Mouse (Mus musculus) left cerebral cortex, adult 18-20 months (tissue): ENCODE data around the gene Nr2c1. TPM values are rescaled to one million over a fixed set of nuclear protein-coding genes. Genes with fewer than 3 reads are reported as not detected.

ENCODE experiments used
- DNase-seq, 2 experiments: peaks; one replicate each; pipeline ENCODE4 v3.0.0; 2021 to 2022; ENCODE audit warnings: low spot score in 2 of 2, mixed read lengths in 1 of 2
- long read RNA-seq, 2 experiments: library from polyadenylated mRNA; stranded (forward); transcript quantifications; one replicate each; pipeline ENCODE4 v2.0.0; 2021
- total RNA-seq, 2 experiments: library from RNA; stranded (reverse); gene quantifications; 2 replicates each; pipeline ENCODE4 v1.2.3; 2021

The Nr2c1 gene
- total RNA-seq = 1 to 10 TPM; 9.3 to 9.5 TPM
- long read RNA-seq, experiment 1, transcript Nr2c1-203 (14 exons, 3,732 nt) = major isoform, 6 of 10 reads
- long read RNA-seq, experiment 1, partial matches to known transcripts = 0 of 10 reads
- long read RNA-seq, experiment 1, other reads (novel, unspliced or antisense) = 4 of 10 reads
- long read RNA-seq, experiment 2, partial matches to known transcripts = 0 of 6 reads
- long read RNA-seq, experiment 2, other reads (novel, unspliced or antisense) = 3 of 6 reads

DNA sequence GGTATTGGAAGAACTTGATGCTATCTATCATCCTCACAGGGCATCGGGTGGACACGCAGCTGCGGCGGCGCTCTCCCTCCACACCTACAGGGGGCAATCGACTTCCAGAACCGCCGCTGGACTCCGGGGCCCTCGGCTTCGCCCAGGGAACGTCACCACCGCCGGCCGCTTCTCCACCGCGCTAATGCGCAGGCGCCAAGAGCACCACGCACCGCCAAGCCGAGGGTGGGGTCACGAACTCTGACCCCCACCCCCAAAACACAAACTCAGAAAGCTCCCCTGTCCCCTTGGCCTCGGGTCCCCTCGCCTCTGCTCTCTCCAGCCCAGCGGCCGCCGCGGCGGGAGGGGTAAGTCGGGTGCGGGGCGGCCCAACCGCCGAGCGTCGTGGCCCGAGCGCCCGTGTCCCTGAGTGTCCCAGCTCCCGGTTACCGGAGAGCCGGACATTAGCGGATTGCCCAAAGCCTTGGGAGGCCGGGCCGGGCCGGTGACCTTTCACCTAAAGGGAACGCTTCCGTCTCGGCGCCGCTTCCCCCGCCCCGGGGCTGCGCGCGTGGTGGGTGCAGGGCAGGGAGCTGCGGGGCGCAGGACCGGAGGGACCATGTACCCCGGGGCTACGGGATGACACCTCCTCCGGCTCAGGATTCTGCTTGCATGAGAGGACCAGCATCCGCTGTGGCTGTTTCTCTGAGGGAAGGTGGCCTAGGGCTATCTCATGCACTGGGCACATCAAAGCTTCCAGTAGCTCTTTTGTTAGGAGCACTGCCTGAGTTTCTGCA, at the start of gene Nr2c1:
Gene Nr2c1 (plus strand): TSS at position 268 of the 776 bp plus-strand sequence.
- peak; percentile 94 for DNase-seq

GRCm38 (mm10) chr10:94098100-94098499, 49.7 kb upstream of the Nr2c1 start:
- DNase-seq = no peak

- DNase-seq = no peak
These were observed 42.3 kb upstream of the Nr2c1 start for GRCm38 (mm10) chr10:94105498-94105897.

DNA sequence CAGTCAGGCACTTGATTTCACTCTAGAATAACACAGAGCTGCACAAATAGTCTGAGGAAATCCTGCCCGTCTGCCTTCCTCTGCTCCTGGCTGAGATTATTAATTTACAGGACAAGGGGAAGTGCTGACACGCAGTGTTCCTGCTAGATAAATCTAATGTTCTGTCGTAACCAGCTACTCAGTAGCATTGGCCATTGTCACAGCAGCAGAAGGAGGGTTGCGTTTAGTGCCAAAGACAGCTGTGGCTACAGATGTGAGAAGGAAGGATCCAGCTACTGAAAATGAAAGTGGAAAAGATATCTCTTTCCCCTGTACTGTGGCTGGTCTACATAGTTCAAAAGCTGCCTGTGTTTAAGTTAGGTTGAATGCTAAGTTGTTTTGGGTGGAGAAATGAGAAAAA, 40.7 kb upstream of the Nr2c1 start:
- no peak for DNase-seq

- DNase-seq = no peak
These were observed 40.2 kb upstream of the Nr2c1 start for GRCm38 (mm10) chr10:94107607-94108006.

DNA sequence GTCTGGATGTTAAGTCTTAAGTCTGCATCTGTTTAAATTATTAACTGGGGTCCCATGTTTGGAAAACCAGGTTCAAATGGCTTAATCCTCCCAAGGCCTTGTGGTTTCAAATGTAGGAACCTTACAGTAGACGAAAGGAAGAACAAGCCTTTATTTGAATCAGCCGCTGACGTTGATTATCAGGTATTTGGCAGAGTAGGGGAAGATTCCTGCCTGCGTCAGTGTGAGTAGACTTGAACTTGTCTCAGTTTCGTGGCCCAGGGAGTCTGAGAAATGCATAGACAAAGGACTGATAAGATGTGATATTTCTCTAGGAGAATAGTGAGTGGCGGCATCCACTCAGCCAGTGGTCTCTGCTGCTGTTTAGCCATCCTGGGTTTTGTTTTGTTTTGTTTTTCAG, 39.0 kb upstream of the Nr2c1 start:
- DNase-seq = no peak

GRCm38 (mm10) chr10:94110834-94111754, 36.7 kb upstream of the Nr2c1 start:
- DNase-seq = no peak

- DNase-seq = no peak
These were observed 35.6 kb upstream of the Nr2c1 start for GRCm38 (mm10) chr10:94112207-94112606.

GRCm38 (mm10) chr10:94115893-94116599, 31.8 kb upstream of the Nr2c1 start:
- DNase-seq = peak; percentile 80 to 84

- DNase-seq = no peak
These were observed 31.0 kb upstream of the Nr2c1 start for GRCm38 (mm10) chr10:94116781-94117340.

DNA sequence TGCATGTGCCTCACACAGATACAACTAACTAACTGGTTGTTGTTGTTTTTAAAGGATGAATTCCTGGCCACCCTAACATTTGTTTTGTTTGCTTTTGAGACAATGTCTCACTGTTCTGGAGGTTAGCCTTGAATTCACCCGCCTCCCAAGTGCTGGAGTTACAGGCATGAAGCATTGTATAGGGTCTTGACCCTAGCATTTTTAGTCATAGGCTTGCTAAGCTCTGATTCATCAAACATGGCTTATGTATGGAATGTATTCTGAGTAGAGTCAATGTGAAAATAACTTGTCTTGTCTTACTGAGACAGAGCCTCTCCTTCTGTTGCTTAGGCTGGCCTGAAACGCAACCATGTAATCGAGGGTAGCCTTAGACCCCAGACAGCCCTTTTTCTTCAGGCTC, 29.9 kb upstream of the Nr2c1 start:
- no peak for DNase-seq

- DNase-seq = no peak
These were observed 28.8 kb upstream of the Nr2c1 start for GRCm38 (mm10) chr10:94118993-94119392.

DNA sequence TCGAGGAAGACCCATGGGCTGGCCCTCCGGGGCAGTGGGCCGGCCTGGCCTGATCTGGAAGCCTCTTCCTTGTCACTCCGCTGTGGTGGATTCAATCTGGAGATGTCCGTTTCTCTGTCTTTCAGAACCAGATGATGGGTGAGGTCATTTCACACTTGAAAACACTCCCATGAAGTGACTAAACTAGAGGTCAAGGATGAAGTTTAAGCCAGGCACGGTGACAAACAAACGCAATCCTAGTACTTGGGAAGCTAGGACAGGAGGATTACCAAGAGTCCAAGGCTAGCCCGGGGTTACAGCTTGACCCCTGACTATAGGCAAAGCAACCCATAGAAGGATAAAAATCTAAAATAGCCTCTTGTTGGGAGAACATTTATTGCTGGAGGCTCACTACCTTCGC, 27.1 kb upstream of the Nr2c1 start:
- no peak for DNase-seq

DNA sequence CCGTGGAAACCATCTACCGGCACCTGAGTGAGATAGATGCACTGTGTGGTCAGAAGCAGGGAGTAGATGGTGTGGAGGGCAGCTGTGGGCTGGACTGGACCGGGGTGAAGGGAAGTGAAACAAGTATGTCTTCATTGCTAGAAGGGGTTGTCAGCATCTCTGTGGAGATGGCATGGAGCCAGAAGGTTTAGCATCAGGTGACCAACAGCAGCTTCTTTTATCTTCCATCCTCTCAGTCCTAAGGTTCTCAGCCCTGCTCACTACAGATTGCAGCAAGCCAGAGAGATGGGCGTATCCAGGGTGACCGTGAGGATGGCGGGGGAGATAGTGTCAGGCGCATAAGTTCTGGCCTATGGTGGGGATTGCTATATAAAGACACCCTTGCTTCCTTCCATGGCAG, 25.2 kb upstream of the Nr2c1 start:
- no peak for DNase-seq

- no peak for DNase-seq
These were observed 24.2 kb upstream of the Nr2c1 start for GRCm38 (mm10) chr10:94123581-94123980.

DNA sequence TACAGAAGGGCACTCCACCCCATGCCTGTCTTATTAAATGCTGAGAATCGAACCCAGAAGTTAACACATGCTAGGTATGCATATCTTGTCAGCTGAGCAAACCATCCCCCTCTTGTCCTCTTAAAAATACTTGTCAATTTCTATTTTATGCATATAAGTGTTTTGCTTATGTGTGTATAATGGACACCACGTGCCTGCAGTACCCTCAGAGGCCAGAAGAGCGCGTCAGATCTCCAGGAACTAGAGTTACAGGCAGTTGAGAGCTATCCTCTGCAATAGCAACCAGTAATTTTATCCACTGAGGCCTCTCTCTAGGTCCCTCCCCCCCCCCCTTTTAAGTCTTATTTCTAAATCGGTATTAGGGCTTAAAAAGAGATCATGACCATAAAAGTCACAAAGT, 23.4 kb upstream of the Nr2c1 start:
- DNase-seq = no peak

DNA sequence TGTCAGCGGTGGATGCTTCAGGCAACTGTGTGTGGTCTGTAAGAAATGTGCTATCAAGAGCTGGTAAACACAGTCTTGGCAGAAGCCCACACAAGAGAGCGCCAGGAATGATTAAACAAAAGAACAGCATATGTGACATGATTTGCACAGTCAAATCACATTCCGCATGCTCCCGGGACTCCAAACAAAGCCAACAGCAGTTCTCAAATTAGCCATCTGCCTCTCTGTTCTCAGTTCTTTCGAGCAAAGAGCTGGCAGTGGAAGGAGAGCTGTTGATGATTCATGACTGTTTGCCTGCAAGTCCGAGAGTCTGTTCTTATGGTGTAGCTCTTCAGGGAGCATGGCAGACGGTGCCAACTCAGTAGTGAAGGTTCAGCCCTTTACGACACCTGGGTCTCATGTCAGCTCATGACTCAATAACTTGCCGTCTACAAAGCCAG, 18.1 kb upstream of the Nr2c1 start:
- peak; percentile 70 to 78 for DNase-seq

- DNase-seq = no peak
These were observed 14.7 kb upstream of the Nr2c1 start for GRCm38 (mm10) chr10:94133081-94133480.

DNA sequence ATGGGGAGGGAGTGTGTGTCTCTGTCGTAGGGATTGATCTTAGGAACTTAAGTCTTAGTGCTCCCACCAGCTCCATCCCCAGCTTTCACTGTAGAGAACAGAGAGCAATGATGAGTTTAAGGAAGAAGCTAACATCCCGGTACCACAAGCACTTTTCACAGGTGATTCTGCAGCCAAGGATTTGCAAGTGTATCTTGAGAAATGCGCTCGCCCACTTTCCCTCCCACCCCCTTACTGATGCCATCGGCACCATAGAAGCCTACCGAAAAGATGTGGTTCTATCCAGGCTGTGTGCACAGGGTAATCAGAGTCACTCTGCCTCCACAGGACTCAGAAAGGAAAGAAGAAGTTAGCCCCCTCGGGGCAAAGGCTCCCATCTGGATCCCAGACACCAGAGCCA, 14.1 kb upstream of the Nr2c1 start:
- peak in 1 of 2 experiments; percentile 32 for DNase-seq

DNA sequence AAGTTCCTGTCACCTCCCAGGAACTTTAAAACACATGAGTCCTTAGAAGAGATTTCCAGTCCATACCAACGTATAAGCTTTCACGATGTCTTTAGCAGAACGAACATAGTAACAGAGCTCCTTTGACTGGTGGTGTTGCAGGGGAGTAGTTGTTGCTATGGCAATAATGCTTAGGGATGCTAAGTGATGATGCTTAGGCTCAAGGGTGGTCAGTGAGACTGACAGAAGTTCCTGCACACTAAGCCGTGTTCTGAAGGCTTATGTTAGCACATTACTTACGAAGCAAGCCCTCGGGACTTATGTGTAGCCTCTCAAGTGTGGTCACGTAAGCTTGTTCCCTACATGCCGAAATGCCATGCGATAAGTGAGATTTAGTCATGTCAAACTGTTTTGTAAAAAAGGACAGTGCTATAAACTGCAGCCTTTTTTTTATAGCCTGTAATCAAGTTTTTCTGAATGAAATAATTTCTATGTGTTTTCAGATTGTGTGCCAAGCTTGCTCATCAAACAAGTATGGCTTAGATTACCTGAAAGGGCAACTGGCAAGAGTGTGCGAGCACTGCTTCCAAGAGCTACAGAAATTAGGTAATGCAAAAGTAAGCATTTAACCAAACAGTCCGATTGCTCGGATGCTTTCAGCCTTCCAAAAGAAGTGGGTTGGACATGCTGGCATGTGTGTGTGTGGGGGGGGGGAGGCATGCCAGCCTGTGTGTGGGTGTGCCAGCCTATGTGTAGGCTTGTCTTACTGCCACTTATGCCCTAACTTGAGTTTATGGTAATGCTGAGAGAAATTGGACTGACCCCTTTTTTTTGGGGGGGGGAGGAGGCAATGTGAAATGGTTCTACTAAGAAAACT, 13.1 kb upstream of the Nr2c1 start:
- no peak for DNase-seq
